Mouse (Mus musculus): ENCODE results near the gene Ltbp4. TPM values are rescaled to one million over a fixed set of nuclear protein-coding genes. Genes with fewer than 3 reads are reported as not detected.

Gene Ltbp4
- total RNA-seq, 2 experiments from 2014 or later = 238 to 255 TPM

DNA sequence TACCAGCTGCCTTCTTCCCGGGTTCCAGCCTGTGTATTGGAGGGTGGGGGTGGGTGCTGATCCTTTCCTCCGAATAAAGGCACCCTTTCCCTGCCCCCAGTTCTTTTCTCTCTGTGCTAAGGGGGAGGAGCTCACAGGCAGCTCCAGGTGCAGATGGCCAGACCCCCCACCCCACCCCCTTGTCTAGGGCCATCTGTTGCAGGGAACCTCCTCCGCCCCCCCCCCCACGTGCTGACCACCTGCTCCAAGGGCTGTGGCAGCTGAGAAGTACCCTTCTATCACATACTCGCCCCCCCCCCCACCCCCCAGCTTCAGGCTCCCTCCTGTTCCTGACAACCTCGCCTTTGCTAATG lies 79.7 kb downstream of the Ltbp4 start:
- DNase-seq = no peak

DNA sequence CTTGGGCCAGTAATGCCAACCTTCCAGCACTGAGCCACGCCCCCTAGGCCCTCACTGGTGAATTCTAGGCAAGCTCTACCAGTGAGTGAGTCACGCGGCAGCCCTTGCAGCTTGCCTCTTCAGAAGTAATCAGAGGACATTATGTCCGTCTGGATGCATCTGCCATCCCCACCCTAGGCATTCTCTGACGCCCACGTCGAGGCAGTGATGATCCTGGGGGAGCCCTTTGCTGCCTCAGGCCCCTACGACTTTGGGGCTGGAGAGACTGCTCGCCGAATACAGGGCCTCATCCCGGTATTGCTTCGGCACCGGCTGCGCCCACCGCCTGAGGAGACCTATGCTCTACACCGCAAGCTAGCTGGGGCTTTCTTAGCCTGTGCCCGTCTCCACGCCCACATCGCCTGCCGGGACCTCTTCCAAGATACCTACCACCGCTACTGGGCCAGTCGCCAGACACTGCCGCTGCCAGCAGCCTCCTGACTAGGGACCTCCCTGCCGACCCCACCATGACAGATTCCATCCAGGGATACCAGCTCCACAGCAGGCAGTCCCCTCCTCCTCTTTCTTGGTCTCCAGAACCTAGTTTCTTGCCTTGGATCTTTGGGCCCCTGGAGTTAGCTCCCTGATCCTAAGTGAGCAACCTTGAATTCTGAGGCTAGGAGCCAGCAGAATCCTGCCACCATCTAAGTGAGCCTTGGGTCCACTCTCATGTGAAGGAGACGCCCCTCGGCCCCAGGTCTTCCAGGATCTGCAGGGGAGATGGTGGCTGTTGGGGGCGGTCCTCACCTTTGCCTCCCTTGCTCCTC lies 80.2 kb downstream of the Ltbp4 start:
- peak; percentile 82 for DNase-seq

GRCm38 (mm10) chr7:27255721-27256120 lies 81.8 kb downstream of the Ltbp4 start:
- DNase-seq = peak; percentile 44

Other genes with a start within 250 kb of the Ltbp4 start
- not detected for gene Cyp2f2, start 217.8 kb downstream of the Ltbp4 start, total RNA-seq (2021)
- gene Cyp2t4, start 184.0 kb downstream of the Ltbp4 start, total RNA-seq (2021) = not detected
- 10 to 100 TPM; 57.0 to 59.0 TPM for gene Egln2, start 170.9 kb downstream of the Ltbp4 start, total RNA-seq (2021)
- 10 to 100 TPM; 24.7 to 27.8 TPM for gene Rab4b, start 158.8 kb downstream of the Ltbp4 start, total RNA-seq (2021)
- gene Gm21983, start 156.6 kb downstream of the Ltbp4 start, total RNA-seq (2021) = not detected
- not detected for gene Mia, start 156.5 kb downstream of the Ltbp4 start, total RNA-seq (2021)
- gene BC024978, start 141.9 kb downstream of the Ltbp4 start, total RNA-seq (2021) = 10 to 100 TPM; 14.6 to 18.0 TPM
- gene Snrpa, start 141.4 kb downstream of the Ltbp4 start, total RNA-seq (2021) = 10 to 100 TPM; 64.8 to 69.5 TPM
- gene Itpkc, start 109.0 kb downstream of the Ltbp4 start, total RNA-seq (2021) = 1 to 10 TPM; 4.6 to 5.3 TPM
- gene Coq8b, start 104.7 kb downstream of the Ltbp4 start, total RNA-seq (2021) = 10 to 100 TPM; 10.2 to 11.2 TPM
- 10 to 100 TPM; 11.5 to 12.1 TPM for gene Numbl, start 79.3 kb downstream of the Ltbp4 start, total RNA-seq (2021)
- gene Shkbp1, start 18.3 kb upstream of the Ltbp4 start, total RNA-seq (2021) = 10 to 100 TPM; 18.4 to 19.8 TPM
- 1 to 10 TPM in 1 of 2 experiments, not detected in 1; 3.7 TPM for gene Gm20479, start 19.7 kb upstream of the Ltbp4 start, total RNA-seq (2021)
- gene Sptbn4, start 110.0 kb upstream of the Ltbp4 start, total RNA-seq (2021) = under 1 TPM; 0.32 to 0.50 TPM
- gene Blvrb, start 110.3 kb upstream of the Ltbp4 start, total RNA-seq (2021) = 10 to 100 TPM; 36.3 to 44.5 TPM
- 10 to 100 TPM in 1 of 2 experiments, 1 to 10 TPM in 1; 7.4 to 10.1 TPM for gene Sertad3, start 136.1 kb upstream of the Ltbp4 start, total RNA-seq (2021)
- gene Sertad1, start 149.2 kb upstream of the Ltbp4 start, total RNA-seq (2021) = 10 to 100 TPM; 14.4 to 15.5 TPM
- gene Prx, start 161.6 kb upstream of the Ltbp4 start, total RNA-seq (2021) = 1 to 10 TPM; 4.1 to 5.9 TPM
- gene Hipk4, start 185.6 kb upstream of the Ltbp4 start, total RNA-seq (2021) = 1 to 10 TPM in 1 of 2 experiments, under 1 TPM in 1; 0.83 to 1.0 TPM
- gene Pld3, start 215.5 kb upstream of the Ltbp4 start, total RNA-seq (2021) = 10 to 100 TPM; 28.9 to 32.4 TPM
- gene 2310022A10Rik, start 215.5 kb upstream of the Ltbp4 start, total RNA-seq (2021) = 10 to 100 TPM; 54.9 to 58.4 TPM

All from heart, postnatal 4 days (tissue).